Mouse (Mus musculus) midbrain, postnatal 0 days (tissue): ENCODE measurements around the gene Cryba1. TPM values are rescaled to one million over a fixed set of nuclear protein-coding genes. Genes with fewer than 3 reads are reported as not detected.

Source experiments
- ATAC-seq: fragments of 200-750 bp; cut with Nextera tagmentation; 2 replicates; pipeline ENCODE4 v1.8.0; 2017; ENCODE audit warnings: moderate number of reproducible peaks, mild to moderate bottlenecking, moderate TSS enrichment, moderate library complexity; ENCODE audit not compliant: low FRiP score
- DNase-seq: peaks from one replicate; pipeline ENCODE4 v3.0.0-alpha.2; 2015; ENCODE audit warnings: low spot score
- H3K27ac ChIP-seq: fragments of 300-500 bp; sonication (generic); 2 replicates; pipeline ENCODE4 v1.5.1; 2014; ENCODE audit warnings: low read depth, mild to moderate bottlenecking, low read length, mixed read lengths
- H3K27me3 ChIP-seq: fragments of 300-500 bp; sonication (generic); 2 replicates; pipeline ENCODE4 v1.6.1; 2014; ENCODE audit warnings: low read length, control low read depth, mixed read lengths; ENCODE audit not compliant: insufficient read depth
- H3K36me3 ChIP-seq: fragments of 300-500 bp; sonication (generic); 2 replicates; pipeline ENCODE4 v1.6.1; 2014; ENCODE audit warnings: low read length, control low read depth, mixed read lengths; ENCODE audit not compliant: insufficient read depth
- H3K4me1 ChIP-seq: fragments of 300-500 bp; sonication (generic); 2 replicates; pipeline ENCODE4 v1.6.1; 2014; ENCODE audit warnings: mild to moderate bottlenecking, control low read depth, antibody characterized with exemption, low read length, mixed read lengths; ENCODE audit not compliant: insufficient read depth
- H3K4me2 ChIP-seq: fragments of 300-500 bp; sonication (generic); 2 replicates; pipeline ENCODE4 v1.6.1; 2014; ENCODE audit warnings: low read depth, mild to moderate bottlenecking, low read length, mixed read lengths; ENCODE audit not compliant: poor library complexity, severe bottlenecking
- H3K4me3 ChIP-seq: fragments of 300-500 bp; sonication (generic); 2 replicates; pipeline ENCODE4 v1.5.1; 2014; ENCODE audit warnings: low read depth, mild to moderate bottlenecking, low read length, moderate library complexity
- H3K9ac ChIP-seq: fragments of 300-500 bp; sonication (generic); replicated peaks from 2 replicates; pipeline ENCODE4 v1.6.1; 2014; ENCODE audit warnings: mild to moderate bottlenecking, low read length, moderate library complexity, mixed read lengths; ENCODE audit not compliant: poor library complexity, severe bottlenecking
- H3K9me3 ChIP-seq: fragments of 300-500 bp; sonication (generic); 2 replicates; pipeline ENCODE4 v1.6.1; 2016; ENCODE audit warnings: low read length, control low read depth
- CTCF ChIP-seq: IDR thresholded peaks from 2 replicates; pipeline ENCODE4 v1.5.1; 2016; ENCODE audit warnings: antibody characterized with exemption, mild to moderate bottlenecking
- WGBS: fragments of 180-500 bp; shearing (Covaris S2); extraction: QIAGEN DNeasy Blood & Tissue Kit; methylation state at CpG from one replicate; pipeline ENCODE4 v1.1.7; 2014; 5-methylcytosine and 5-hydroxymethylcytosine counted together
- polyA plus RNA-seq: library from polyadenylated mRNA; unstranded; fragments of >200 nt; fragmentation: Nextera tagmentation; extraction: Ambion mirVana; gene quantifications from 2 replicates; pipeline ENCODE4 v1.2.1, GENCODE M21; 2015
- total RNA-seq: library from RNA; depleted of rRNA; stranded (reverse); fragments of >200 nt; gene quantifications from 2 replicates; pipeline ENCODE4 v1.2.3, GENCODE M21; 2014

Gene Cryba1
- total and polyA plus RNA-seq, 2 experiments from 2014 or later: 0.21 TPM; not detected in 1

DNA sequence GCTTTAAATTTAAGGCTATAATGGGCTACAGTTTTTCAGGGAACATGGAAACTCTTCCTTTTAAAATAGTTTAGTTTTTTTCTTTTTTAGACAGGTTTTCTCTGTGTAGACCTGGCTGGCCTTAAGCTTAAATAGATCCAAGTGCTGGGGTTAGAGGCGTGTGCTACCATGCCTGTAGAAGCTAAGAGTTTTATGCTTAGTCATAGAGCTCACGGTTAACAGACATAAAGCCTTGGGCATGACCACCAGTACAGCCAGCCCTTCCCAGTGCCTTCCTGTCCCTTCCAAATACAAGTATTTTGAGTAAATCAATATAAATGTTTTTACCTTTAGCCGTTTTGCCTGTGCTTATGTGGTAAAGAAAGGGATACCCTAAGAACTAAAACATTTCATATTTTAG, 19.2 kb downstream of the Cryba1 start:
- ATAC-seq (no peak), DNase-seq (no peak)
- Histone ChIP-seq H3K4me1 (no peaks in the 10 kb centered on the region), H3K27me3 (no peaks in the 10 kb centered on the region), H3K36me3 (0 out of 2 replicates have a peak, but pooled peaks cover 3% of the 10 kb centered on the region), H3K4me2 (no peak overlapping the region), H3K9ac (no peak overlapping the region), H3K27ac (no peak overlapping the region), H3K9me3 (no peaks in the 10 kb centered on the region), H3K4me3 (no peak overlapping the region)
- TF ChIP-seq CTCF: no peak
- 97% methylated on average over 3 of the region's 3 CpGs for WGBS

DNA sequence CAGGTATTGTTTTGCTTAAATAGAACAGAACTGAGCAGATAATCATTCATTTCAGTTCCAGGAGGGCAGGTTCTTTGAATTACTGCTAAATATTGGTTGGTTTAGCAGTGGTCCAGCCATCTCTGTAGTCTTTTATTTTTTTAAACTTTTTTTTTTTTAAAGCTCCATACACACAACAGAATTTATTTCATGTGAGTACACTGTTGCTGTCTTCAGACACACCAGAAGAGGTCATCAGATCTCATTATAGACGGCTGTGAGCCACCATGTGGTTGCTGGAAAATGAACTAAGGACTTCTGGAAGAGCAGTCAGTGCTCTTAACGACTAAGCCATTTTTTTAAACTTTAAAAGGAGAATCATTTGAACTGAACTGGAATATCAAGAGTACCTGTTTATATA, 27.9 kb downstream of the Cryba1 start:
- WGBS: 65% methylated on average over 2 of the region's 2 CpGs
- ATAC-seq: no peak
- Histone ChIP-seq H3K9me3 (no peaks in the 10 kb centered on the region), H3K27ac (no peak overlapping the region), H3K4me3 (no peak overlapping the region), H3K27me3 (no peaks in the 10 kb centered on the region), H3K36me3 (peaks cover 8% of the 10 kb centered on the region; the same call in 1 of the 2 replicates), H3K4me2 (no peak overlapping the region), H3K9ac (no peak overlapping the region), H3K4me1 (no peaks in the 10 kb centered on the region)
- no peak for DNase-seq
- TF ChIP-seq CTCF: peak; percentile 6; the same call in 1 of the 2 replicates

DNA sequence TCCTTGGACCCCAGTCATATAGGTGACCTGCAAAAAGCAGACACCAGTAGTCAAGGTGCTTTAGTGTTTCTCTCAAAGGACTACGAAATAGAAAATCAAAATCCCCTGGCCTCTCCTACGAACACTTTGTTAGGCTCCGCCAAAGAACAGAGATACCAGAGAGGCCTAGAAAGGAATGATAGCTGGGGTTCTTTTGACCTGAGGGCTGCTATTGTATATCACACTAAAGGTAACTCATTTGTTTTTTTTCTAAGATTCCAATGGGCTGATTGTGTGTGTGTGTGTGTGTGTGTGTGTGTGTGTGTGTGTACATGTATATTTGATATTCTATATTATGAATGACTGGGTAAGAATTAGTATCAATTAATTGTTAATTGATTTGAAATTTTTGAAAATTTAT, 32.1 kb downstream of the Cryba1 start:
- 90% methylated on average over 3 of the region's 3 CpGs for WGBS
- DNase-seq: no peak
- ATAC-seq: no peak
- no peak for TF ChIP-seq CTCF
- Histone ChIP-seq H3K4me1 (peaks cover 4% of the 10 kb centered on the region; the same call in 1 of the 2 replicates), H3K9me3 (no peaks in the 10 kb centered on the region), H3K4me3 (no peak overlapping the region), H3K4me2 (no peak overlapping the region), H3K27ac (no peak overlapping the region), H3K27me3 (no peaks in the 10 kb centered on the region), H3K9ac (no peak overlapping the region), H3K36me3 (peaks cover 13% of the 10 kb centered on the region)

DNA sequence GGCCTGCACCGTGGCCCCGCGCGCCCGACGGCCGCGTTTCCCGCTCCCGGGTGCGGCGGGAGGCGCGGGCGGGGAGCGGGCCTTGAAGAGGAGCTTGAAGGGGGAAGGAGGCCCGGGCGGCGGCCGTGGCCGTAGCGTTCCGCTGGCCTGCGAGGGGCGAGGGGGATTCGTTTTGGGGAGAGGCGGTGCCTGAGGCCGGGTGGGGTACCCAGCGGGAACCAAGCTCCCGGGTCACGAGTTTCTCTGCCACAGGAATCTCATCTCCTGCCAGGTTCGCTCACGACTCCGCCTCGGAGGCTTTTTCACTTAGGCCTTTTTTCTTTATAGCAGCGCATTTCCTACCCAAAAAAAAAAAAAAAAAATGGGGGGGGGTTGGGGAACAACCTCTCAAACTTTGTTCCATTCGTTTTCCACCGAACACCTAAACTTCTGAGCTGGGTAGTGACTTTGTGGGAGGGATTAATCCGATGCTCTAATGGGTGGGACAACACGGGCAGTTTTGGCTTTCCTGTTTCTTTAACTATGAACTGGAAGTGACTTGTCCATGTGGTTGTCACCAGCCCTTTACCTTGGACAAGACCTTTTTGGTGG, 37.4 kb downstream of the Cryba1 start:
- H3K4me2 ChIP-seq: peak overlapping the region; percentile 68
- 0% methylated on average over 29 of the region's 40 CpGs for WGBS
- H3K9ac ChIP-seq: peak overlapping the region; percentile 98
- H3K4me3 ChIP-seq: peak overlapping the region; percentile 97
- no peaks in the 10 kb centered on the region for H3K9me3 ChIP-seq
- H3K36me3 ChIP-seq: peaks cover 9% of the 10 kb centered on the region
- DNase-seq: peak; percentile 44
- no peak for ATAC-seq
- TF ChIP-seq CTCF: no peak
- no peaks in the 10 kb centered on the region for H3K27me3 ChIP-seq
- peaks cover 4% of the 10 kb centered on the region; the same call in 1 of the 2 replicates for H3K4me1 ChIP-seq
- H3K27ac ChIP-seq: peak overlapping the region; percentile 98

DNA sequence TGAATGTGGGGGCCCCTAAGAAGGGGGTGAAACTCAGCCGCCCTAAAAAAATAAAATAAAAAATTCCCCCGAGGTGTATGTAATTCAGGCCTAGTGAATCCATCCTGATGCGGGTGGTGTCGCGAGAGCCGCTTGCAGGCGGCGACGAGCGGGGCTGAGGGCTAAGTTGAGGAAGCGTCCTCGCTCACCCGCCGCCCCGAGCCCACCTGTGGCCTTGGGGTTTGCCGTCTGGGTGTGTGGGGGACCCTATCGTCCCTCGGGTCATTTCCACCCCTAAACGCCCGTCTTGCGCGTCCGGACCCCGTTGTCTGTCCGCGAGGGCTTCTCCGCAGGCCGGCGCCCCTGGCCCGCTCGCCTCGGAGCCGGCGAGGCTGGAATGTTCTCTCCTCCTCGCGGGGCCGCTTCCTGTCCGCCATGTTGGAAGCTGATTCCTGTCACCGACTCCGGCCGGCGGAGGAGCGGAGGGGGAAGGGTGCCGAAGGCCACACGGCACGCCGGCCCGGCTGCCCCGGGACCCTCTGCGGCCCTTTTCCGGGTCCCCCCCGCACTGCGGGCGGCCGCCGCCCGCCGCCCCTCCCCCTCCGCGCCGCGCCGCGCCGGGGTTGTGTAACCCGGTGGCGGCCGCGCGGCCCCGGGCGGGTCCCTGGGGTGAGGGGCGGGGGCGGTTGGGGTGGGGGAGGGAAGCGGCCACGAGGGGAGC, 38.1 kb downstream of the Cryba1 start:
- Histone ChIP-seq H3K27ac (peak overlapping the region; percentile 98), H3K4me3 (peak overlapping the region; percentile 97), H3K27me3 (no peaks in the 10 kb centered on the region), H3K4me1 (peaks cover 4% of the 10 kb centered on the region; the same call in 1 of the 2 replicates), H3K4me2 (peak overlapping the region; percentile 68), H3K9ac (peak overlapping the region; percentile 98), H3K36me3 (peaks cover 3% of the 10 kb centered on the region), H3K9me3 (no peaks in the 10 kb centered on the region)
- no peak for TF ChIP-seq CTCF
- peak; percentile 53 for DNase-seq
- ATAC-seq: peak; percentile 5; the same call in 1 of the 2 replicates
- under 1% methylated on average over 34 of the region's 76 CpGs for WGBS

DNA sequence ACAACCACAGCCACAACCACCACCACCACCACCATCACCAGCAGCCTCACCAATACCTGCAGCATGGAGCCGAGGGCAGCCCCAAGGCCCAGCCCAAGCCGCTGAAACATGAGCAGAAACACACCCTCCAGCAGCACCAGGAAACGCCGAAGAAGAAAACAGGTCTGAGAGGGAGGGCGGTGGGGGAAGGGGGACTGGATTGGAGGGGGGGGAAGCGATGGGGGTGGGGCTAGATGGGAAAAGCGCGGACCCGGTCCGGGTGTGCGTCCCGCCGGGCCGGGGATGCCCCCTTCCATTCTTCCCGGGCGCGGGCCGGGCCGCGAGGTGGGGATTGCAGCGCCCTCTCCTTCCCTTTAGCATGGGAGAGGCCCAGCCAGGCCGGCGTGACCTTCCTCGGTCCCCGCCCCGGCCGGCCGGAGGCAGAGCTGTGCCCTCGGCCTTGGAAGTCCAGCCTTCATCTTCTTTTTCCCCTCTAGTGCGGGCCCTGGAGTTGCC, 38.7 kb downstream of the Cryba1 start:
- 0% methylated on average over 23 of the region's 30 CpGs for WGBS
- no peak for TF ChIP-seq CTCF

More for the DNA sequence above, 38.7 kb downstream of the Cryba1 start:
- peak; percentile 62 for ATAC-seq
- no peaks in the 10 kb centered on the region for H3K27me3 ChIP-seq
- peaks cover 4% of the 10 kb centered on the region; the same call in 1 of the 2 replicates for H3K4me1 ChIP-seq
- peak overlapping the region; percentile 97 for H3K4me3 ChIP-seq
- peak overlapping the region; percentile 68 for H3K4me2 ChIP-seq
- H3K36me3 ChIP-seq: no peaks in the 10 kb centered on the region
- H3K27ac ChIP-seq: peak overlapping the region; percentile 98
- peak overlapping the region; percentile 98 for H3K9ac ChIP-seq
- peak; percentile 27 for DNase-seq
- H3K9me3 ChIP-seq: no peaks in the 10 kb centered on the region
